Mouse (Mus musculus) heart, embryonic 15.5 days (tissue): Measurements from ENCODE around the gene Sorcs2. TPM values are rescaled to one million over a fixed set of nuclear protein-coding genes. Genes with fewer than 3 reads are reported as not detected.
A peak's percentile ranks its signal among the peaks of the same experiment; 100 is the strongest.

ENCODE experiments used
- ATAC-seq: fragments of 200-750 bp; cut with Nextera tagmentation; replicated peaks from 2 replicates; pipeline ENCODE4 v1.8.0; 2017; ENCODE audit warnings: low read depth, moderate TSS enrichment; ENCODE audit not compliant: insufficient number of reproducible peaks, insufficient read depth, low FRiP score
- H3K27ac ChIP-seq: fragments of 300-500 bp; sonication (generic); 2 replicates; pipeline ENCODE4 v1.5.1; 2015; ENCODE audit warnings: mild to moderate bottlenecking, inconsistent platforms
- H3K27me3 ChIP-seq: fragments of 300-500 bp; sonication (generic); 2 replicates; pipeline ENCODE4 v1.6.1; 2015; ENCODE audit warnings: inconsistent platforms
- H3K36me3 ChIP-seq: fragments of 300-500 bp; sonication (generic); 2 replicates; pipeline ENCODE4 v1.6.1; 2015; ENCODE audit warnings: mild to moderate bottlenecking, inconsistent platforms
- H3K4me1 ChIP-seq: fragments of 300-500 bp; sonication (generic); replicated peaks from 2 replicates; pipeline ENCODE4 v1.6.1; 2015; ENCODE audit warnings: inconsistent platforms
- H3K4me2 ChIP-seq: fragments of 300-500 bp; sonication (generic); 2 replicates; pipeline ENCODE4 v1.6.1; 2015; ENCODE audit warnings: inconsistent platforms, mild to moderate bottlenecking, moderate library complexity
- H3K4me3 ChIP-seq: fragments of 300-500 bp; sonication (generic); 2 replicates; pipeline ENCODE4 v1.5.1; 2015; ENCODE audit warnings: mild to moderate bottlenecking, inconsistent platforms
- H3K9ac ChIP-seq: fragments of 300-500 bp; sonication (generic); 2 replicates; pipeline ENCODE4 v1.6.1; 2015; ENCODE audit warnings: mild to moderate bottlenecking, inconsistent platforms
- H3K9me3 ChIP-seq: fragments of 300-500 bp; sonication (generic); replicated peaks from 2 replicates; pipeline ENCODE4 v1.6.1; 2016; ENCODE audit warnings: inconsistent platforms
- WGBS: fragments of 180-500 bp; shearing (Covaris S2); methylation state at CpG from one replicate; pipeline ENCODE4 v1.1.7; 2015; ENCODE audit warnings: mixed read lengths; 5-methylcytosine and 5-hydroxymethylcytosine counted together
- polyA plus RNA-seq: library from polyadenylated mRNA; unstranded; fragments of >200 nt; fragmentation: Nextera tagmentation; extraction: Ambion mirVana; gene quantifications from 2 replicates; pipeline ENCODE4 v1.2.1, GENCODE M21; 2015

Sorcs2 gene
- 8.6 and 12.1 TPM in 2 replicates for polyA plus RNA-seq

GRCm38 (mm10) chr5:36397837-36398282 is at the start of gene Sorcs2:
Gene Sorcs2 (minus strand): TSS chr5:36398139.
- peak; percentile 82 for ATAC-seq
- no peaks in the 10 kb centered on the region for H3K9me3 ChIP-seq
- H3K4me3 ChIP-seq = peak within 1 kb of the TSS; percentile 79
- peak within 1 kb of the TSS; percentile 99 for H3K4me2 ChIP-seq
- peak within 1 kb of the TSS; percentile 87 for H3K9ac ChIP-seq
- H3K27me3 ChIP-seq = peaks cover 47% of the 10 kb centered on the region
- no peaks in the 10 kb centered on the region for H3K36me3 ChIP-seq
- WGBS = under 1% methylated on average over 44 of the region's 45 CpGs
- no peak within 1 kb of the TSS; the same call in 1 of the 2 replicates for H3K27ac ChIP-seq
- peaks cover 42% of the 10 kb centered on the region for H3K4me1 ChIP-seq

- Histone ChIP-seq H3K27ac (no peak overlapping the region), H3K36me3 (no peaks in the 10 kb centered on the region), H3K9me3 (no peaks in the 10 kb centered on the region), H3K4me3 (no peak overlapping the region), H3K4me2 (no peak overlapping the region), H3K4me1 (peaks cover 23% of the 10 kb centered on the region), H3K9ac (no peak overlapping the region), H3K27me3 (peaks cover 61% of the 10 kb centered on the region)
- ATAC-seq = no peak
- 41% methylated on average over 9 of the region's 9 CpGs for WGBS
Measured at GRCm38 (mm10) chr5:36446166-36446890, 48.4 kb upstream of the Sorcs2 start.

- H3K27ac ChIP-seq = no peak overlapping the region
- no peak overlapping the region for H3K4me3 ChIP-seq
- no peak overlapping the region for H3K9ac ChIP-seq
- peaks cover 62% of the 10 kb centered on the region for H3K27me3 ChIP-seq
- H3K4me2 ChIP-seq = no peak overlapping the region
- ATAC-seq = no peak
- H3K4me1 ChIP-seq = peaks cover 12% of the 10 kb centered on the region
- 36% methylated on average over 8 of the region's 8 CpGs for WGBS
- no peaks in the 10 kb centered on the region for H3K36me3 ChIP-seq
- no peaks in the 10 kb centered on the region for H3K9me3 ChIP-seq
Measured at GRCm38 (mm10) chr5:36445028-36445427, 47.1 kb upstream of the Sorcs2 start.

- 56% methylated on average over 4 of the region's 4 CpGs for WGBS
- Histone ChIP-seq H3K9me3 (no peaks in the 10 kb centered on the region), H3K4me1 (peaks cover 8% of the 10 kb centered on the region), H3K4me2 (no peak overlapping the region), H3K27me3 (peaks cover 62% of the 10 kb centered on the region), H3K27ac (no peak overlapping the region), H3K9ac (no peak overlapping the region), H3K4me3 (no peak overlapping the region), H3K36me3 (no peaks in the 10 kb centered on the region)
- ATAC-seq = no peak
Measured at GRCm38 (mm10) chr5:36444611-36445010, 46.7 kb upstream of the Sorcs2 start.

GRCm38 (mm10) chr5:36440741-36441140 is 42.8 kb upstream of the Sorcs2 start:
- H3K4me3 ChIP-seq = no peak overlapping the region
- H3K27ac ChIP-seq = no peak overlapping the region
- no peak overlapping the region for H3K4me2 ChIP-seq
- 0 out of 2 replicates have a peak, but pooled peaks cover 2% of the 10 kb centered on the region for H3K4me1 ChIP-seq
- H3K36me3 ChIP-seq = no peaks in the 10 kb centered on the region
- WGBS = 39% methylated on average over 3 of the region's 3 CpGs
- no peaks in the 10 kb centered on the region for H3K9me3 ChIP-seq
- peaks cover 39% of the 10 kb centered on the region for H3K27me3 ChIP-seq
- ATAC-seq = no peak
- no peak overlapping the region for H3K9ac ChIP-seq

- peaks cover 20% of the 10 kb centered on the region; the same call in 1 of the 2 replicates for H3K27me3 ChIP-seq
- H3K27ac ChIP-seq = no peak overlapping the region
- WGBS = 57% methylated on average over 4 of the region's 4 CpGs
- H3K4me3 ChIP-seq = no peak overlapping the region
- H3K9me3 ChIP-seq = no peaks in the 10 kb centered on the region
- no peak overlapping the region for H3K9ac ChIP-seq
- H3K4me1 ChIP-seq = 0 out of 2 replicates have a peak, but pooled peaks cover 2% of the 10 kb centered on the region
- ATAC-seq = no peak
- H3K36me3 ChIP-seq = no peaks in the 10 kb centered on the region
- no peak overlapping the region for H3K4me2 ChIP-seq
Measured at GRCm38 (mm10) chr5:36436858-36437257, 38.9 kb upstream of the Sorcs2 start.

GRCm38 (mm10) chr5:36434398-36434967 is 36.5 kb upstream of the Sorcs2 start:
- no peak overlapping the region for H3K9ac ChIP-seq

GRCm38 (mm10) chr5:36431711-36432110 is 33.8 kb upstream of the Sorcs2 start:
- no peak for ATAC-seq
- WGBS = 38% methylated on average over 2 of the region's 2 CpGs
- Histone ChIP-seq H3K4me2 (no peak overlapping the region), H3K4me3 (no peak overlapping the region), H3K9me3 (no peaks in the 10 kb centered on the region), H3K36me3 (no peaks in the 10 kb centered on the region), H3K4me1 (no peaks in the 10 kb centered on the region), H3K27me3 (peaks cover 26% of the 10 kb centered on the region), H3K27ac (no peak overlapping the region), H3K9ac (no peak overlapping the region)

More at GRCm38 (mm10) chr5:36434398-36434967, 36.5 kb upstream of the Sorcs2 start:
- no peaks in the 10 kb centered on the region for H3K9me3 ChIP-seq
- no peak overlapping the region for H3K4me3 ChIP-seq
- H3K36me3 ChIP-seq = no peaks in the 10 kb centered on the region
- H3K27ac ChIP-seq = no peak overlapping the region
- ATAC-seq = no peak
- no peak overlapping the region for H3K4me2 ChIP-seq
- H3K4me1 ChIP-seq = no peaks in the 10 kb centered on the region
- 73% methylated on average over 9 of the region's 9 CpGs for WGBS
- H3K27me3 ChIP-seq = peaks cover 17% of the 10 kb centered on the region

- Histone ChIP-seq H3K27ac (no peak overlapping the region), H3K9ac (no peak overlapping the region), H3K9me3 (no peaks in the 10 kb centered on the region), H3K36me3 (no peaks in the 10 kb centered on the region), H3K4me1 (no peaks in the 10 kb centered on the region), H3K4me3 (no peak overlapping the region), H3K27me3 (peaks cover 28% of the 10 kb centered on the region), H3K4me2 (no peak overlapping the region)
- 65% methylated on average over 3 of the region's 3 CpGs for WGBS
- no peak for ATAC-seq
Measured at GRCm38 (mm10) chr5:36429551-36429950, 31.6 kb upstream of the Sorcs2 start.

- H3K4me1 ChIP-seq = no peaks in the 10 kb centered on the region
- WGBS = 37% methylated on average over 11 of the region's 11 CpGs
- no peak overlapping the region for H3K9ac ChIP-seq
- H3K4me3 ChIP-seq = no peak overlapping the region
- H3K27me3 ChIP-seq = peaks cover 24% of the 10 kb centered on the region
- H3K36me3 ChIP-seq = no peaks in the 10 kb centered on the region
- H3K9me3 ChIP-seq = no peaks in the 10 kb centered on the region
- ATAC-seq = no peak; the same call in 1 of the 2 replicates
- no peak overlapping the region for H3K27ac ChIP-seq
- H3K4me2 ChIP-seq = no peak overlapping the region
Measured at GRCm38 (mm10) chr5:36427831-36428230, 29.9 kb upstream of the Sorcs2 start.

GRCm38 (mm10) chr5:36426404-36426803 is 28.5 kb upstream of the Sorcs2 start:
- H3K4me2 ChIP-seq = no peak overlapping the region
- no peak overlapping the region for H3K27ac ChIP-seq
- no peaks in the 10 kb centered on the region for H3K4me1 ChIP-seq
- H3K9ac ChIP-seq = no peak overlapping the region
- no peaks in the 10 kb centered on the region for H3K9me3 ChIP-seq
- peaks cover 24% of the 10 kb centered on the region for H3K27me3 ChIP-seq
- H3K4me3 ChIP-seq = no peak overlapping the region
- WGBS = 75% methylated on average over 5 of the region's 5 CpGs
- ATAC-seq = no peak
- H3K36me3 ChIP-seq = no peaks in the 10 kb centered on the region
